Mouse (Mus musculus): ENCODE data around the gene Atf1.

Gene Atf1

GRCm38 (mm10) chr15:100227663-100228534 lies at the start of gene Atf1:
TSS of gene Atf1 (plus strand) at chr15:100227819.
- peak; percentile 52 to 85 for DNase-seq (ENCODE audit: low spot score in 2 of 2)

GRCm38 (mm10) chr15:100178487-100178886 lies 49.1 kb upstream of the Atf1 start:
- DNase-seq (ENCODE audit: low spot score in 2 of 2): no peak

- no peak for DNase-seq (ENCODE audit: low spot score in 2 of 2)
Measured at GRCm38 (mm10) chr15:100179685-100180084, 47.9 kb upstream of the Atf1 start.

- no peak for DNase-seq (ENCODE audit: low spot score in 2 of 2)
Measured at GRCm38 (mm10) chr15:100180221-100180620, 47.4 kb upstream of the Atf1 start.

- no peak for DNase-seq (ENCODE audit: low spot score in 2 of 2)
Measured at GRCm38 (mm10) chr15:100181841-100182240, 45.8 kb upstream of the Atf1 start.

- no peak for DNase-seq (ENCODE audit: low spot score in 2 of 2)
Measured at GRCm38 (mm10) chr15:100182526-100183280, 44.9 kb upstream of the Atf1 start.

GRCm38 (mm10) chr15:100183510-100183909 lies 44.1 kb upstream of the Atf1 start:
- DNase-seq (ENCODE audit: low spot score in 2 of 2): no peak

- no peak for DNase-seq (ENCODE audit: low spot score in 2 of 2)
Measured at GRCm38 (mm10) chr15:100184821-100185496, 42.7 kb upstream of the Atf1 start.

GRCm38 (mm10) chr15:100186234-100186633 lies 41.4 kb upstream of the Atf1 start:
- no peak for DNase-seq (ENCODE audit: low spot score in 2 of 2)

GRCm38 (mm10) chr15:100186882-100187672 lies 40.5 kb upstream of the Atf1 start:
- DNase-seq (ENCODE audit: low spot score in 2 of 2): no peak

- DNase-seq (ENCODE audit: low spot score in 2 of 2): no peak
Measured at GRCm38 (mm10) chr15:100188542-100188941, 39.1 kb upstream of the Atf1 start.

GRCm38 (mm10) chr15:100188962-100189404 lies 38.6 kb upstream of the Atf1 start:
- no peak for DNase-seq (ENCODE audit: low spot score in 2 of 2)

- no peak for DNase-seq (ENCODE audit: low spot score in 2 of 2)
Measured at GRCm38 (mm10) chr15:100190083-100190482, 37.5 kb upstream of the Atf1 start.

GRCm38 (mm10) chr15:100198983-100199745 lies 28.5 kb upstream of the Atf1 start:
- DNase-seq (ENCODE audit: low spot score in 2 of 2): no peak

- DNase-seq (ENCODE audit: low spot score in 2 of 2): no peak
Measured at GRCm38 (mm10) chr15:100199790-100200189, 27.8 kb upstream of the Atf1 start.

GRCm38 (mm10) chr15:100201806-100202205 lies 25.8 kb upstream of the Atf1 start:
- no peak for DNase-seq (ENCODE audit: low spot score in 2 of 2)

GRCm38 (mm10) chr15:100202431-100203015 lies 25.1 kb upstream of the Atf1 start:
- peak in 1 of 2 experiments; percentile 46 for DNase-seq (ENCODE audit: low spot score in 2 of 2)

- no peak for DNase-seq (ENCODE audit: low spot score in 2 of 2)
Measured at GRCm38 (mm10) chr15:100204574-100204973, 23.0 kb upstream of the Atf1 start.

GRCm38 (mm10) chr15:100210013-100210412 lies 17.6 kb upstream of the Atf1 start:
- DNase-seq (ENCODE audit: low spot score in 2 of 2): no peak

- peak in 1 of 2 experiments; percentile 33 for DNase-seq (ENCODE audit: low spot score in 2 of 2)
Measured at GRCm38 (mm10) chr15:100213339-100213738, 14.3 kb upstream of the Atf1 start.

Data from left cerebral cortex, adult 9 months (tissue).